Mouse (Mus musculus): ENCODE measurements around the gene Ube2q2.
"Not testable (repeated sequence)": the region's sequence is repeated elsewhere in the genome, so short reads cannot be mapped to it uniquely, and the experiment has no call there.

Gene Ube2q2

DNA sequence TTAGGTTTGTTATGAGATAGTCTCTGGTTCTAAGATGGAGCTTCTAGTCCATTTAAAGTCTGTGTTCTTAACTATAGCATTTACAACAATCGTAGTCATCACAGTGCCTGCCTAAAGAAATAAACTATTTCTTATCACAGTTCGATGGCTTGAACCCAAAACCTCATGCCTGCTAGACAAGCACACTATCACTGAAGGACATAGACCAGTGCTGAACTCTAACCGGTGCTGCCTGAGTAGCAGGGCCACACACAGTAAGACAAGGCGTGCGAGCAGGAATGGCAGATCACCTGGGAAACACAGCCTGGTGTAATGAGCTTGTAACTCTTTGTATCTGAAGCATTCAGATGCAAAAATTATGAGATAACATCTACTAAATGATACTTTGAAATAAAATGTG is 92.2 kb downstream of the Ube2q2 start:
- in situ Hi-C loops (cut with MboI) = no loop called here

DNA sequence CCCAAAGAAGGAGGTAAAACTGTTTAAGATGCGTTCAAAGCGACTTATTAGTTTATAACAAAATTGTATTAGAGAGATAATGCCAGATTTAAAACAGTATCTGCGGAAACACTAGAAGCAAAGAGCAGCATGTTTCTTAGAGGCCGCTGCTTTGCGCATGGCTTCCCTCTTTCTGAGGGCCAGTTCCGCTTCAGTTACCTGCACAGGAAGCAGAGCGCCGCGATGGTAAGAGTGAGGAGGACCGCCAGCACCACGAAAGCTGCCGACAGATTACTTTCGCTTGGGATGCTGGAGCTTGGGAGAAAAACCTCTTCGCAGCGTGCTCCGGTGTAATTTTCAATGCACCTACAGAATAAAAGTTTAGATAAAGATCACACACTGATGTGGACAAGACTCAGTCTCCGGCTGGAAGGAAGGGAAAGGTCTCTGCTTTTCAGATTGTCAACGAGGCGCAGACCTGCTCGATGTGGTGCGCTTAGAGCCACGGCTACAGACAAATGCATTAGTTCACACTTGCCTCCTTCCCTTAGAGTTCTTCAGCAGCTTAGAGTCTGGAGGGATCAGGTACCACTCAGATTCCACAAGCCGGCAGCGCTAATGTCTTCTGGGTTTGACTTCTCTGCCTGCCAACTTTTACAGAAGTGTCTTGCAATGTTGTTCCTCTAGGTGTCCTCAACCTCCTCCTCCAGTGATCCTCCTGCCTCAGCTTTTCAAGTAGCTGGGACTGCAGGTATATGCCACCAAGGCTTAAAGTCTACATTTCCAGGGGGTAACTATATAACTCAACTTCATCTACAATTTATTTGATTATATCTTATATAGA is 93.4 kb downstream of the Ube2q2 start:
- in situ Hi-C loops (cut with MboI) = no loop called here

DNA sequence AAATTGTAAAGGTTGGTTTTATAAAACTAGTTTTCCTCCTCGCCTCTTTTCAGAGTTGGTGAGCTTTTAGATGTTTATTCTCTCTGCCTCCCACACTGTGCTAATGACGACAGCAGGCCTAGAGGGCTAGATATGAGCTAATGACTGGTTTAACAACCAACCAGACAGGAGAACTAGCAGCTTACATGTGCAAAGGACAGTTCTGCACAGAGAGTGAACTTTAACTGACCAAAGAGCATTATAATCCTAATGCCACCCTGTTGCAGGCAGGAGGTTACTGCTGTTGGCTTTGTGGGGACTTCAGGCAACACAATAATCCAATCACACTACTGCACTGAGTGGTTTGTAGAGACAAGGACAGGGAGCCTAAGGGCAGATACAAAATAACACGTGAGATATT is 94.6 kb downstream of the Ube2q2 start:
- in situ Hi-C loops (cut with MboI) = no loop called here

DNA sequence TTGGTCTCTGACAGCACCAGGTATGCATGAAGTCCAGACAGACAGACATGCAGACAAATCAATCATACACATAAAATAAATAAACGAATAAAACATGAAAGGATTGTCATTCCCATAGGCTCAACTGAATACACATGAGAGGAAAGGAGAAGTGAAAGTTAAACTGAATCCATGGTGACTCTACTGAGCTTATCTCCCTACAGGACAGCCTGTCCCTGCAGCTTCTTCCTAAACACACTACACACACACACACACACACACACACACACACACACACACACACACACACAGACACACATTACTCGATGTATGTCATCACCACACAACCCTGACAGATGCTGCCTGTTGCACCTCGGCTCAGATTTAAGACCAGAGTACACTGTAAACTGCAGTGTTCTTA is 95.4 kb downstream of the Ube2q2 start:
- in situ Hi-C loops (cut with MboI) = no loop called here

GRCm38 (mm10) chr9:55245057-55245750 is 96.5 kb downstream of the Ube2q2 start:
- in situ Hi-C loops (cut with MboI) = not testable (repeated sequence)

GRCm38 (mm10) chr9:55246440-55246839 is 97.8 kb downstream of the Ube2q2 start:
- in situ Hi-C loops (cut with MboI) = no loop called here

GRCm38 (mm10) chr9:55246918-55247317 is 98.3 kb downstream of the Ube2q2 start:
- in situ Hi-C loops (cut with MboI) = no loop called here

GRCm38 (mm10) chr9:55248465-55248864 is 99.8 kb downstream of the Ube2q2 start:
- in situ Hi-C loops (cut with MboI) = no loop called here

DNA sequence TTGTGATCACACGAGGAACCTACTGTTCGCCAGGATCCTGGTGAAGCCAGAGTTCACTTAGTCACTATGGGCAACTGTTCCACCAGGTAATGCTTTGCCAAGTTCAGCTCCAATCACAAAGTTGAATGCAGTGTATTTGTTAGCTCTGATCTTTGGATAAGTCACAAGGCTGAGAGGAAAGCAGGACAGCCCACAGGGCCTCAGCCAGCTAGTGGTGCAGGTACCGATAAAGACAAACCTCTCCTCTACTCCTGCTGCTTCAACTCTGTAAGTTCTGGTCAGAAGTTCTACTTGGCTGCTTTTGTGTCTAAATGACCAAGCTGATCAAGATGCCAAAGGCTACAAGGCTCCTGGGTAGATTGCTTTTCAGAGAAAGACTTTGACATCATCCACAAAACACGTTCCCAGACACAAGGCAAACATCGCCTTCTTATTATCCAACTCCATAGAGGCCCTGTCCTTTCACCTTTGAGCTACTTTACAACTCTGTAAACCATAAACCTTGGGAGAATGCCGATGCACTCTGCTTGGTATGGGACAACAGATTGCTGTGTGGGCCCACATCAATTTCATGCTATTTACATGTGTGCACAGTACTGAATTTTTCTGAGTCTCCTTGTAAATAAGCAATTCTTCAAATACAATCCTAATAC is 102.1 kb downstream of the Ube2q2 start:
- in situ Hi-C loops (cut with MboI) = no loop called here

GRCm38 (mm10) chr9:55252097-55252496 is 103.4 kb downstream of the Ube2q2 start:
- in situ Hi-C loops (cut with MboI) = not testable (repeated sequence)

GRCm38 (mm10) chr9:55253849-55254248 is 105.2 kb downstream of the Ube2q2 start:
- in situ Hi-C loops (cut with MboI) = no loop called here

DNA sequence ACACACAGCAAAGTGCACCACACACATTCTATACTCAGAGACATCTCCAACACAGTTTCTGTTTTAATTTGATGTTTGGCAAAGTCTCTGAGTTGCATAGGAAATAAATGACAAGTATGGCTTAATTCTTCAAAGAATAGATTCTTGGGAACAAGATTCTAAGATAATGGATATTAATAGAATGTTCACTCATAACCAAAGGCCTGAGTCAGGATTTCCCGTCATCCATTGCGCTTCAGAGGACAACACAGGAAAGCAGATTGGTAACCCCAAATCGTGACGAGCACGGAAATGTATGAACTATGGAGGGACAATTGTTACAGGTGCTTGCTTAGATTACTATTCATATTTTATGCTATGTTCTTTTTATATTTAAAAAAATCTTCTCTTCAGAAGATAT is 106.4 kb downstream of the Ube2q2 start:
- in situ Hi-C loops (cut with MboI) = no loop called here

DNA sequence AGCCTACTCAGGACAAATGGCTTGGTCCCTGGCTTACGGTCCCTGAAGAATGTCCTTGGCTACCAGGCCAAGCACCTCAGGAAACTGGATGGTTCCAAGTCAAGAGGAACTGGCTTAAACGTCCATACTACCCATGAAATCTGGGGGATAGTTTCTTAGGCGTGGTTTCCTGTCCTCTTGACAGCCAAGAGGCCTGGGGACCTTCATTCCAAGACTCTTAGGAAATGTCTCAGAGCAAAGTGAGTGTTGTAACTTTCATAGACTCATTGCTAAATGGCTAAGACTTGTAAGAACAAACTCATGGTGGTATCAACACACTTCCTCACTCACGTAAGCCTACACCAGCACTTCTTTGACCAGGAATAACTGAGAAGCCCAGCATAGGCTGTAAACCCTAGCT is 107.0 kb downstream of the Ube2q2 start:
- in situ Hi-C loops (cut with MboI) = no loop called here

GRCm38 (mm10) chr9:55257105-55257504 is 108.5 kb downstream of the Ube2q2 start:
- in situ Hi-C loops (cut with MboI) = no loop called here
